Mouse (Mus musculus): ENCODE data around the gene Uhrf1.
"Not testable (repeated sequence)": the region's sequence is repeated elsewhere in the genome, so short reads cannot be mapped to it uniquely, and the experiment has no call there.

Gene Uhrf1

DNA sequence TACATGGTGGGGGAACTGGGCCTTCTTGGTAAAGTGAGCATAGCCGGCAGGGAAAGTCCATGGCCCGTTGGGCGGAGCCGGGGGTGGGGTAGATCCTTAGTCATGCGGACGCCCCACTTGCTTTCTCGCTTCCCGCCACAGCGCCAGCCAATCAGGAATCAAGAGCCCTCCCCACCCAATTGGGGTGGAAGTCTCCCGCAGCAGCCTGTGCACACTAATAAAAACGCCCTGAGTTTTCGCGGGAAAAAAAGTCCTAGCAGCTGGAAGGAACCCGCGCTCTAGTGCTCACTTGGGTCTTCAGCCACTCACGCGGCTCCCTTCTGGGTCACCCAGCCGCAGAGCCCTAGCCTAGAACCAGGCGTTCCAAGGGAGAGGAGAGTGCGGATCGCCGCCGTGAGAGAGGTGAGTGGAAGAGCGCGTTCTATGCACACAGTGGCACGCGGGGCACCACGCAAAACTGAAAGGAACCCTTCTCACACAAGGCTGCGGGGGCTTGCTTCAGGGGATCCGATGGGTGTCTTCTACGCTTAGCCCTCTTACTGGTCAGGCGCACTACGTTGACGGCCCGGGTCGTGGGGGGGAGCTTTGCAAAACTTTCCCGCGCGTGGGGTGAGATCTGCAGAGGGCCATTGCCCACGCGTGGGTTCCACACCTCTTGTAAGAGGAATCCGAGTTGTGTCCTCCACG lies at the start of gene Uhrf1:
Uhrf1 (plus strand) TSS at position 162 of the 687 bp plus-strand sequence.
- DNase-seq: peak; percentile 81 to 89

DNA sequence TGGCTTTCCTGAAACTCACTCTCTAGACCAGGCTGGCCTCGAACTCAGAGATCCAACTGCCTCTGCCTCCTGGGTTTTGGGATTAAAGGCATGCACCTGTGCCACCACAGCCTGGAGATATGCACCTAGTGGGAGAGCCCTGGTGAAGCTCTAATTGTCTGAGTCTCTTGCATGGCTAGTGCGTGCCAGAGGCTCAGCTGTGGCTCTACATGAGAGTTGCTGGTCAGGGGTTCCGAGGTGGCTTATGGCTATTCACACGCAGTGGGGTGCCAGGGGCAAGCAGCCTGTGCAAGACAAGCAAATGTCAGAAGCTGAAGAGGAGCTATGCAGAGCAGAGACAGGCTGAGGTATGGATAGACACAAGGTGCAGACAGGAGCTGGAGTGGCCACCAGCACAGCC lies 48.4 kb upstream of the Uhrf1 start:
- DNase-seq: no peak

DNA sequence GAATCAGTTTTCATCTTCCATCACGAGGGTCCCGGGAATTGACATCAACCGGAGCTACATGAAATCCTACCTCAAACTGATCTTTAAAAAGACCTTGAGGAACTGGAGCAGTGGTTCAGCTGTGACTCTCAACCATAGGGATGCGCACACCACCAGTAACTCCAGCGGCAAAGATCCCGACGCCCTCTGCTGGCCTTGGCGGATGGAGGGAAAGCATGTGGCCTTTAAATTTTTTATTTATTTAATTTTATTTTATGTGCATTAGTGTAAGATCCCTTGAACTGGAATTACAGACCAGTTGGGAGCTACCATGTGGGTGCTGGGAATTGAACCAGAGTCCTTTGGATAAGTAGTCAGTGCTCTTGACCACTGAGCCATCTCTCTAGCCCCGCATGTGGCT lies 47.7 kb upstream of the Uhrf1 start:
- DNase-seq: peak in 1 of 2 experiments; percentile 40

DNA sequence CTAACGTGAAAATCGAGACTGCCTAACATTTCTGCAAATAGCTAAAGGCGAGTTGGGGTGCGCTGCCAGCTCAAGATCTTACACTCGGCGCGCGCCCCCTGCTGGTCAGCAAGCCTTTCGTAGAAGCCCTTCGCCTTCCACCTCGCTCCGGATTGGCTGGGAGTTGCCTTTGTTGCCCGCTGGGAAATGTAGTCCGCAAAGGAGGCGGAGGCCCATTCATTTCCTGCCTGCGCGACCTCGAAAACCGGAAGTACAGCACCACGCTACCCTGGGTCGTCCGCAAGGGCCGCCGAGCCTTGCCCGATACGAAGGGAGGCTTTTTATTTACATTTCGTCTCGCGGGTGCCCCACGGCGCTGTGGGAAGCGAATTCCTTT lies 47.3 kb upstream of the Uhrf1 start:
- peak; percentile 99 to 100 for DNase-seq

DNA sequence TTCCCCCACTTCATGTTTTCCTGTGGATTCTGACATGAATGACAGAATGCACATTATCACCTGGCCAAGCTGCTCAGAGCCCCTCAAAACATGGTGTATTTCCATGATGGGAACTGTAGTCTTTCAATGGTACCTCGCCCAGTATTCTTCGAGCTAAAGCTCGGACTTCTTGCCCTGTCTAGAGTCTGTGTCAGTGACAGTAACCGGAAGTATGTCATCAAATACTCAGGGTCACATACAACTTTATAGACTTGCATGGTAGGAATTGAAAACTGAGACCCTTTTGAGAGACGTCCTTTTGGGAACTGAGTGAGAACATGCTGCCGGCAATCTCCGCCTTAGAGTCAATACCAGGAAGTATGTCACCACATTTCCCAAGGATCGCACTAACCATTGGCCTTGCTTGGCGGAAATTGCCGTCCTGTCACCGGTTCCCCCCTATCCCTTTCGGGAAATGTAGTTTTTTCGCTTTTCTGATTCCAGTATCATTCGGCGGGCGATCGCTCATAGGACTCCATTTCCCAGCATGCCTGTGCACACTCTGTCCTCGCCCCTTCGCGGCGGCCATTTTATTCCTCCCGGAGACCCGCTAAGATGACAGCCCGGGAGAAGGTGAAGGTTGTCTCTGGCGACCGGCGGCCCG lies 46.8 kb upstream of the Uhrf1 start, which contains the start of gene Fem1a:
Fem1a (plus strand) TSS at position 572 of the 643 bp plus-strand sequence.
- DNase-seq: peak; percentile 93 to 98

DNA sequence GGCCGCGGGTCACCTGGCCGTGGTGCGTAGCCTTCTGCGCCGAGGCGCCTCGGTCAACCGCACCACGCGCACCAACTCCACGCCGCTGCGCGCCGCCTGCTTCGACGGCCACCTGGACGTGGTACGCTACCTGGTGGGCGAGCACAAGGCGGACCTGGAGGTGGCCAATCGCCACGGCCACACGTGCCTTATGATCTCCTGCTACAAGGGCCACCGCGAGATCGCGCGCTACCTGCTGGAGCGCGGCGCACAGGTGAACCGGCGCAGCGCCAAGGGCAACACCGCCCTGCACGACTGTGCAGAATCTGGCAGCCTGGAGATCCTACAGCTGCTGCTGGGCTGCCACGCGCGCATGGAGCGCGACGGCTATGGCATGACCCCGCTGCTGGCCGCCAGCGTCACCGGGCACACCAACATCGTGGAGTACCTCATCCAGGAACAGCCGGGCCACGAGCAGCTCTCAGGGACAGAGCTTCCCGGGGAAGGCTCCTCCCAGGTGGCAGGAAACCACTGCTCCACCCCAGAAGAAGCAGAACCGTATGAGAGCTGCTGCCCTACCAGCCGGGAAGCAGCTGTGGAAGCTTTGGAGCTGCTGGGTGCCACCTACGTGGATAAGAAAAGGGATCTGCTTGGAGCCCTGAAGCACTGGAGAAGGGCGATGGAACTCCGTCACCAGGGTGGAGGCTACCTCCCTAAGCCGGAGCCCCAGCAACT lies 45.8 kb upstream of the Uhrf1 start:
- DNase-seq: peak; percentile 54 to 62

DNA sequence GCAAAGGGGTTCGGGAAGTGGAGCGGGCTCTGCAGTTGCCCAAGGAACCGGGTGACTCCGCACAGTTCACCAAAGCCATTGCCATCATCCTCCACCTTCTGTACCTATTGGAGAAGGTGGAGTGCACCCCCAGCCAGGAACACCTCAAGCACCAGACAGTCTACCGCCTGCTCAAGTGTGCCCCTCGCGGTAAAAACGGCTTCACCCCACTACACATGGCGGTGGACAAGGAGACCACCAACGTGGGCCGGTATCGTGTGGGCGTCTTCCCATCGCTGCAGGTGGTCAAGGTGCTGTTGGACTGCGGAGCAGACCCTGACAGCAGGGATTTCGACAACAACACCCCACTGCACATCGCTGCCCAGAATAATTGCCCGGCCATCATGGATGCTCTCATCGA lies 44.9 kb upstream of the Uhrf1 start:
- DNase-seq: not testable (repeated sequence)

DNA sequence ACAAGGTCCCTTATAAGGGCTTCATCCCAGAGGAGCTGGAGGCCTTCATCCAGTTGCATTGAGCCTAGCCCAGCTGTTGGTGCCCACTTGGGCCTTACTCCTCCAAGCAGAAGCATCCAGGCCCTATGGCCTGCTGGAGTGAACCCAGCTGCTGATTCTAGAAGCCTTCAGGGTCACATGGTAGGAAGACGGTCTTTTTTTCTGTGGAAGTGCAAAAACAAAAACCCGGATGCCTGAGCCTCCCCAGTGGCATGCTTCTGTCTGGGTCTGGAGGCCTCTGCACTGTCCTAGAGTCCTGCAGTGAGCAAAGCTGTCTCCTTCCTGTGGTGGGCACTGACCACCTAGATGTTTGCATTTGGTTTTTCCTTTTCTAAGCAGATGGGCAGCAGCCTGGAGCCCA lies 44.3 kb upstream of the Uhrf1 start:
- not testable (repeated sequence) for DNase-seq

DNA sequence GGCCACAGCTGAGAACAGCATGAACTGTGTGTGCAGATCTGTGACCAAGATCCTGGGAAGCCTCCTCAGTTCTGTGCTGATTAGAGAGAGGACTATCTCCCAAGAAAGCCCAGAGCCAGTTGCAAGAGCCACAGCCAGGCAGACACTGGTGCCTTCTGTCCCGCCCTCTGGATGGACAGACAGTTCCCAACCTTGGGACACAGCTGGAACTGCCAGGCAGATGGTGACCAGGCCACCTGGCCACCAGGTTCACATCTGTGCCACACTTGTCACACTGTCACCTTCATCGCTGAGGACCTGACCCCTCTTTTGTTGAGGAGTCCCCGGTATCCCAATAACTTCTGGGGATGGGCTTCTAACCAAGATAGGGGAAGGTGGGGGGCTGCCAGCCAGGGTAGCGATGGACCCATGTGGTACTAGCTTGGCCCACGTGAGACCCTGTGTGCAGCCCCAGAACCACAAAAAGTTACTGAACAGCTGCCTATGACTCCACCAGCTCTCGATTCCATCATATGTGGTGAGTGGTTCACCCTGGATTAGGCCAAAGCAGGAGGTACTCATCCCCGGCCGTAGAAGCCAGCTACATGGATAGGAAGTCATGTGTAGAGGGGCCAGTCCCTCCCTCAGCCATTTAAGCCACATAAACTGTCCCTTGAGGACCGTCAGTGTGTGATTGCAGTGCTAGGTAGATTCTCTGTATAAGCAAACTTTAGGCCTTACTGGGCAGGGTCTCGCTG lies 43.7 kb upstream of the Uhrf1 start:
- DNase-seq: no peak

DNA sequence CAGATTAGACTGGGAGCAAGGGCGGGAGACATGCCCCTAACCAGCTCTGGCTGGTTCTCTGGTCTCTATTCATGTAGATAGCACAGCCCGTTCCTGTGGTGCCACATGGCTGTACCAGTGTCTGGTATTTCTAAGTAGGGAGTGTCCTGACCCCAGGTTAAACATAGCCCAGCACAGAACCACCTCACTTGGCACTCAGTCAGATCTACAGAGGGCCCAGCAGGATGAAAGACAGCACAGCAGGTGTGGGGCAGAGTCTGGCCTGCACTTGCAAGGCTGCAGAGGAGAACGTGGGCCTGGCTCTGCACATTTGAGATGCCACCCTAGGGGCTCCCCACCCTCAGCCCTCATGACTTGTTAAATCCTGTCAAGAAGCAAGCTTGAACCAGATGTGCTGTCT lies 42.0 kb upstream of the Uhrf1 start:
- DNase-seq: peak; percentile 53 to 76

DNA sequence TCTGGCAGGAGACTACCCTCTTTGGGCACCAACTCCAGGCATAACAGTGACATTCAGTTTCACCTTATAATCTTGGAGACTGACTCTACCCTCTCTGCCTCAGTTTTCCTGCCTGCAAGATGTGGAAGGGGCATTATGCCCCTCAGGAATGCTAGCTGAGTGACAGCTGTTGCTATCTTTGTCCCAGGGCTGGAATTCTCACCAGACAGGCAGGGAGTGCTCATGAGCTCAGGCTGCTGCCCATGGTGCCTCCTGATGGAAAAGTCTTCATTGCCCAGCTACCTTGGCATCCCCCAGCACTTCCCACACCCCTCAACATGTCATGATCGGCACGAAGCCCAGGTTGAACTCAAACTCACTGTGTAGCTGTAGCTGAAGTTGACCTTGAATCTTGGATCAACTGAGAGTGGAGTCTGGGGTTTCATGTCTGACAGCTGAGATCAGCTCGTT lies 40.5 kb upstream of the Uhrf1 start:
- DNase-seq: no peak

DNA sequence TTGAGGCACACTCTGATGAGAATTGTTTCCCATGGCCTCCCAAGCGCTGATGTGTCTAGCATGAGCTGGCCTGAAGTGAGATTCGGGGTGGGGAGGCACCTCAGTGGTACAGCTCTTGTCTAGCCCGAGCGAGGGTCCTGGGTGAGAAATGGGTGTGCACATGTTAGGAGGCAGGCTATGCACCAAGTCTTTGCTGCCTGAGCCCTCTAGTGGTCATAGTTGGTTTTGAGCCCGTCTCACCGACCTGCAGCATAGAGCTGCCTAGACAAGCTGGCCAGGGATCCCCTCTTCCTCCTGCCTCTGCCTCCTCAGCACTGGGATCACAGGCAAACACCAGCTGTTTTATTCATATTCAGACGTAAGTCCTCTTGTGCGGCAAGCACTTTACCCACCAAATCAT lies 39.1 kb upstream of the Uhrf1 start:
- peak; percentile 84 to 91 for DNase-seq

DNA sequence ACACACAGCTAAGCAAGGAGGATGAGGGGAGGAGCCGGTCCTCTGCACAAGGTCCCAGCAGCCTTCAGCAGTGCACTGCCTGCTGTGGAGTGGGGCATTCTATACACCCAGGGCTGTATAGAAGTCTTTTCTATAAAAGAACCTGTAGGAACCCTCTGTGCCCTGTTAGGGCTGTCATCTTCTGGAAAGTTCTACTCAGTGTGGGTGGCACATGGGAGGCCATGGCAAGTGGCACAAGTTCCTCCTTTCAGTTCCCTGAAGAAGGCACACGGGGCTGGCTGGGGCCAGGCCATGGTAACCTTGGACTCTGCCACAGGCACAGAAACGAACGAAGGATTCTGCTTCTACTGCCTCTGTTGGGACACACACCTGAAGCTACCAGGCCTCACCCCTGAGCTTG lies 38.1 kb upstream of the Uhrf1 start:
- DNase-seq: no peak

DNA sequence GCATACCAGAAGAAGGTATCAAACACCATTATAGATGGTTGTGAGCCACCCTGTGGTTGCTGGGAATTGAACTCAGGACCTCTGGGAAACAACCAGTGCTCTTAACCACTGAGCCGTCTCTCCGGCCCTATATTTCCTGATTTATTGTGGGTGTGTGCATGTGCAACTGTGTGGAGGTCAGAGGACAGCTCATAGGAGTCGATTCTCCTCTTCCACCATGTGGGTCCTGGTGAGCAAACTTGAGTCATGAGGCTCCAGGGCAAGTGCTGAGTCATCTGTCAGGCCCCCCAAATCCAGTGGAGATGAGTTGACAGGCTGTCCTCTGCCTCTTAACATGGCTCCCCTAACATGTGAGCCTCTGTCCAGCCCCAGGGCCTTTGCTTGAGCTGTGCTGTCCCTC lies 37.3 kb upstream of the Uhrf1 start:
- DNase-seq: no peak

DNA sequence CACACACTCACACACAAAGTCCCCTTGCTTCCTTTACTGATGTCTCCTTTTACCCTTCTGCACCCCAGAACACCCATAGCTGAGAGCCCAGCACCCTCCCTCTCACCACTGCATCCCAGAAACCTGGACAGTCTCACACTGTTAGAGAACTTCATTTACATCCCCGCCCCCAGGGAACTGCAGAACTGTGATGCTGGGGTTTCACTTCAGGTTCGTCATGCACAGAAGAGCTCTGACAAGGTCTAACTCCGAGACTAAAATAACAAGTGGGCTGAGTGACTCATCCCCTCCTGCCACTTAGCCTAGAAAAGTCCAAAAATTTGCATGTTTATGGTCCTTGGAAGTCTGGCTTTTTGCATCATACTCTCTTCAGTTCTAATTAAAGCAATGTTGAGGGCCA lies 36.9 kb upstream of the Uhrf1 start:
- no peak for DNase-seq

DNA sequence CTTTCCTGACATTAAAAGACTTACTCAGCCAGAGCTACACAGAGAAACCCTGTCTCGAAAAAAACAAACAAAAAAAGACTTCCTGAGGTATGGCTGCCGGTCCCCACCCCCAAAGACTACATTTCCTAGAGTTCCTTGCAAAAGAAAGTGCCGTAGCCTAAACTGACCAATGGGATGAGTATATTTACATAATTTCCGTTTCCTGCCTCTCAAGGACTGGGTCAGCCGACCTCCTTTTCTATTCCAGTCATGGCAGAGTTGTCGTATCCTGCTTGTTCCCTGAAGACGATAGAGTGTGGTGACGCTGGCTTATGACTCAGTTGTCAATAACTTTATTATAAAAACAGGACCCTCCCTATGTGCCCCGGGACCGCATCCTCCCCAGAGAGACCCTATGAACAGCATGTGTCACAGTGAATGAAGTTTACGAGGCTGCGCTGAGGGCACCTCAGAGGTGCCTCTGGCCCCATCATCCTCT lies 33.9 kb upstream of the Uhrf1 start:
- peak; percentile 75 to 90 for DNase-seq

DNA sequence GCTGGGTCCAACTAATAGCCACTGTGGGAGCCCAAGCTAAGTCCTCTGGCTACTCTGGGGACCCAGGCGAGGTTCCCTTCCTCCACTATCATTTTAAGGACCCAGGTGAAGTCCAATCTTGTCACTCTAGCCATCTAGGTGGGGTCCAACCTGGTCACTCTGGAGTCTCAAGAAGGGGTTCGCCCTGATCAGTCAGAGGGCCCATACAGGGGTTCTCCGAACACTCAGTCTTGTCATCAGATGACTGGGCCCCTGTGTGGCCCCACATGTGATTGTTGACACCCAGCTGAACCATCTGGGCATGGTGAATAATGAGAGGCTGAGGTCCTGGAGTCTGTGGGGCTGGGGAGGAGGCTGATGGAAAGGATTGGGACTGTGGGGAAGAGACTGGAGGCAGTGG lies 33.4 kb upstream of the Uhrf1 start:
- no peak for DNase-seq

DNA sequence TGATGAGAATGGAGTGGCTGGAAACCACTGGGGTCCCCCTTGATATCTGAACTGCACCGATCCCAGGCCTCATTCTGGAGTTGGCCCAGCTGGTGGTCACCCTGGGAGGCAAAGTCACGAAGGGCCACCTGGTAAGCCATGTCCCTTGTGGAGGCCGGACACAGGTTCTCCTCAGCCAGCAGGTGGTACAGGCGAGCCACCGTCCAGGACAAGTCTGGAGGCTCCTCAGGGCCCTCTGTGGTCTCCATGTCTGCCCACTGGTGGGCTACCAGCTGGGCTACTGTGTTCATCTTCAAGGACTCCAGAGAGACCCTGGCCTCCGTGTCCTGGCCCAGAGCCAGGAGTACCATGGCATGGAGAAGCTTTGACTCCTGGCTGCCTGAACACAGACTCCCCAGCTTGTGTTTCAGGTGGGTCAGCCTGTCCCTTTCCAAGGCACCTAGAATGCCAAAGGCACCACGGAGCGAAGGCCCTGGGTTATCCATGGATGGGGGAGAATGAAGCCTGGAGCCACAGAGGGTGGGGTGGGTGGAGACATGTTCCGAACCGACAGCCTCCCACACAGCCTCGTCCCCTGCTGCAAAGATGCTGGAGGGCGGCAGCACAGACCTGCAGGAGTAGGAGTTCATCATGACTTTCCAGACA lies 31.4 kb upstream of the Uhrf1 start:
- peak in 1 of 2 experiments; percentile 29 for DNase-seq

DNA sequence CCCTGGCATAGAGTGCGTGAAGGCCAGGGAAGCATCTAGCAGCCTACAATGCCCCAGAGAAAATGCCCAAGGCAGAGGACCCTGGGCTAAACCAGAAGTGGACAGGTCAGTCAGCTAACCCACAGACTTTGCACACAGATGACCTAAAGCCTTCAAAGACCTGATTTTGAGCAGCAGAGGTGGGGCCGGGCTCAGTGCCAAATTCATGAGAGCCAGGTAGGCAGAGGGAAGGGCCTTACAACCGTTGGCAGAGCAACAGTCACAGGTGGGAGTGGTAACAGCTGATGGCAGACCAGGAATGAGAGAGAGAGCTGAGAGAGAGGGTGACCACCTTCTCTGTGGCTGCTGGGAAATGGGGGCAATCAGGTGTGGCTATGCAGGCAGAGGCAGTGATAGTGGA lies 30.5 kb upstream of the Uhrf1 start:
- peak; percentile 67 to 79 for DNase-seq

DNA sequence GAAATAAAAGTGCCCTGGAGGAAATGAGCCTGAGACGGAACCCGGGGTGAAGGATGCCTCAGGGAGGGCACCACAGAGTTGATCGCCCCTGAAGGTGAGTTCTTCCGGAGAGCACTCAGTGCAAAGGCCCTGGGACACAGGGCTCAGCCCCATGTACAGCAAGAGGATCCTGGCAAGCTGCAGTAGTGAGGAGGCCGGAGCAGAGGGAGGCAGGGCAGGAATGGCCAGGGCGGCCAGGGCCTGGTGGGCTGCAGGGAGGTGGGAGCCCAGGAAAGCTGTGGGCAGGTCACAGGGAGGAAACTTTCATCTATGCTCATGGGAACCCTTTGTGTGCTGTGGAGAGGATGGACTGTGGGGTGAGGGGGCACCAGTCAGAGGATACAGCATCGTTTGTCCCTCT lies 29.6 kb upstream of the Uhrf1 start:
- DNase-seq: no peak

DNA sequence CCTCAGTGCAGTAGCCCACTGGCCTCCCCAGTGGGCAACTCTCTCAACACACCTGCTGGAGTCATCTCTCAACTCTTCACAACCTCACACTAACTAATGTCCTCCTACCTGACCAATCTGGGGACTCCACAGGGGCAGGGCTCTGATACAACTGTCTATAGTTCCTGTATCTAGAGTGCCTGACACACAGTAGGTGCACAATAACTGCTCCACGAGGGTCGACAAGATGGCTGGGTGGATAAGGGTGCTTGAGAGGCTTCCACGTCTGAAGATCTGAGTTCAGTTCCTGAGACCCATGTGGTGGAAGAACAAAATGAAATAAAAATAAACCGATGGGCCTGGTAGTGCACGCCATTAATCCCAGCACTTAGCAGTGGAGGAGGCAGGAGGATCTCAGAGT lies 29.1 kb upstream of the Uhrf1 start:
- DNase-seq: no peak

DNA sequence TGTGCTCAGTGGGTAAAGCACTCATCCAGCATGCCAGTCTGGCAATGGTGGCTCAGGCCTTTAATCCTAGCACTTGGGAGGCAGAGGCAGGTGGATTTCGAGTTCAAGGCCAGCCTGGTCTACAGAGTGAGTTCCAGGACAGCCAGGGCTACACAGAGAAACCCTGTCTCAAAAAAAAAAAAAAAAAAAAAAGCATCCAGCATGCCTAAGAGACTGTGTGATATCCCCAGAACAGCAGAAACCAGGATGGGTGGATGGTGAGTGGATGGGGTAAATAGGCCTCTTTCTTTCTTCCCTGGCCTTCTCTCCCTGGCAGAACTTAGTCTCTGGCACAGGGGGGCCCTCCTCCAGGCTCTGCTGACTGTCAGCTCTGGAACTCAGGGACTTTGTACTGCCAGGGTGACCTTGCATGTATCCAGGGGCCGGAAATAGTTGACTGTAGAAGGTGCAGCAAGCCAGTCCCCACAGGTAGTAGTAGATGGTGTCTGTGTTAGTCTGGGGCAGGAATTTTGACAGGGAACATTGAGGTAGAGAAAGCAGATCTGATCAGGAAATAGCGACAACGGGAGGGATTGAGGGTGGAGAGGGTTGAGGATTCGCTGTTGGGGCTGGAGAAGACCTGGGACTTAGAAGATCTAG lies 27.2 kb upstream of the Uhrf1 start:
- DNase-seq: peak; percentile 77 to 83
